Comparison of ENCODE assay signal across 25 mouse cellular contexts in genomic region chr2:122608820-122609219, GRCm38 (mm10). TPM values are rescaled to one million over a fixed set of nuclear protein-coding genes. Genes with fewer than 3 reads are reported as not detected.
DNase-seq lines count a peak whose midpoint lies in the region; ATAC-seq and TF ChIP-seq lines count a peak whose summit lies in the region.
"Had no signal": no experiment of that assay in that cellular context is flagged by ENCODE, and none has a peak within 500 bp of the region (broad histone marks: within the 10 kb centered on the region; RNA-seq: fewer than 3 reads in every experiment).

No protein-coding gene starts in this region.

- no peaks in the 10 kb centered on the region for H3K9me3 ChIP-seq in liver, postnatal 0 days (ENCODE audit: low read length)
- H3K9me3 ChIP-seq: embryonic facial prominence, embryonic 12.5 days; forebrain, embryonic 12.5 days; heart, embryonic 15.5 days; hindbrain, embryonic 15.5 days; limb, embryonic 10.5 days; midbrain, embryonic 10.5 days had no signal

- no peak for ATAC-seq in liver, postnatal 0 days
- ATAC-seq: intestine, postnatal 0 days; lung, postnatal 0 days; midbrain, embryonic 16.5 days had no signal

- H3K27ac ChIP-seq in kidney, adult 2 months (ENCODE audit: insufficient read depth, low read depth, low read length), result peak overlapping the region; percentile 44
- no peak overlapping the region for H3K27ac ChIP-seq in liver, adult 2 months (replicated peaks; ENCODE audit: insufficient read depth, low read depth, low read length)
- H3K27ac ChIP-seq in liver, postnatal 0 days (ENCODE audit: low read depth), result no peak overlapping the region
- H3K27ac ChIP-seq: embryonic facial prominence, embryonic 12.5 days; forebrain, embryonic 12.5 days; heart, embryonic 15.5 days; hindbrain, embryonic 15.5 days; limb, embryonic 10.5 days; midbrain, embryonic 10.5 days had no signal

- no peak overlapping the region for H3K4me2 ChIP-seq in liver, postnatal 0 days (ENCODE audit: low read depth, low read length)
- H3K4me2 ChIP-seq: embryonic facial prominence, embryonic 12.5 days; forebrain, embryonic 12.5 days; heart, embryonic 15.5 days had no signal

- WGBS in kidney, adult 2 months, result 59% methylated on average over 9 of the region's 9 CpGs
- 74% methylated on average over 9 of the region's 9 CpGs for WGBS in liver, adult 2 months
- 74% methylated on average over 9 of the region's 9 CpGs for WGBS in liver, postnatal 0 days (ENCODE audit: insufficient replicate concordance)

- TF ChIP-seq POLR2A in kidney, adult 2 months (IDR thresholded peaks at IDR 0.05; ENCODE audit: low read depth, low read length), result no peak
- TF ChIP-seq POLR2A in liver, adult 2 months (IDR thresholded peaks at IDR 0.05; ENCODE audit: extremely low read depth, insufficient read depth, low read length), result no peak

- H3K27me3 ChIP-seq in kidney, adult 2 months (replicated peaks; ENCODE audit: control insufficient read depth, insufficient read depth, low read length), result no peaks in the 10 kb centered on the region
- H3K27me3 ChIP-seq in liver, adult 2 months (ENCODE audit: control insufficient read depth, insufficient read depth, low read length), result peaks cover 2% of the 10 kb centered on the region; the same call in 1 of the 2 replicates
- H3K27me3 ChIP-seq in liver, postnatal 0 days (ENCODE audit: insufficient read depth, low read length), result peaks cover 6% of the 10 kb centered on the region; the same call in 1 of the 2 replicates
- H3K27me3 ChIP-seq: hindbrain, embryonic 15.5 days had no signal

- H3K79me2 ChIP-seq in liver, adult 2 months (ENCODE audit: control insufficient read depth, insufficient read depth, low read length), result no peaks in the 10 kb centered on the region

- TF ChIP-seq EP300 in liver, postnatal 0 days (IDR thresholded peaks at IDR 0.05; ENCODE audit: low read depth), result no peak

- no peaks in the 10 kb centered on the region; the same call in none of the 2 replicates for H3K36me3 ChIP-seq in kidney, adult 2 months (ENCODE audit: control insufficient read depth, insufficient read depth, low read length)
- H3K36me3 ChIP-seq in liver, adult 2 months (ENCODE audit: control insufficient read depth, insufficient read depth, low read length), result no peaks in the 10 kb centered on the region
- no peaks in the 10 kb centered on the region for H3K36me3 ChIP-seq in liver, postnatal 0 days (replicated peaks; ENCODE audit: insufficient read depth, low read length)
- H3K36me3 ChIP-seq: embryonic facial prominence, embryonic 12.5 days; forebrain, embryonic 12.5 days; heart, embryonic 15.5 days; hindbrain, embryonic 15.5 days; limb, embryonic 10.5 days; midbrain, embryonic 10.5 days had no signal

- H3K9ac ChIP-seq in liver, adult 2 months (ENCODE audit: low read depth, low read length), result no peak overlapping the region
- H3K9ac ChIP-seq in liver, postnatal 0 days (replicated peaks), result no peak overlapping the region
- H3K9ac ChIP-seq: embryonic facial prominence, embryonic 12.5 days; forebrain, embryonic 12.5 days; heart, embryonic 15.5 days; hindbrain, embryonic 15.5 days had no signal

- H3K4me1 ChIP-seq in kidney, adult 2 months (ENCODE audit: control insufficient read depth, insufficient read depth, low read length), result peaks cover 2% of the 10 kb centered on the region; the same call in 1 of the 2 replicates
- no peaks in the 10 kb centered on the region for H3K4me1 ChIP-seq in liver, adult 2 months (ENCODE audit: control insufficient read depth, insufficient read depth, low read length)
- peaks cover 5% of the 10 kb centered on the region for H3K4me1 ChIP-seq in liver, postnatal 0 days (ENCODE audit: insufficient read depth)
- H3K4me1 ChIP-seq: embryonic facial prominence, embryonic 12.5 days had no signal

- peak; percentile 49 for DNase-seq in kidney, adult 2 months
- DNase-seq in kidney, postnatal 4 days, result no peak
- no peak for DNase-seq in liver, adult 2 months (ENCODE audit: extremely low read depth, low read depth, low spot score)
- no peak for DNase-seq in liver, postnatal 0 days
- DNase-seq in NIH3T3 (ENCODE audit: low read depth), result peak; percentile 21
- DNase-seq in testis, postnatal 14 days (ENCODE audit: low spot score), result peak; percentile 19
- DNase-seq in adrenal gland, adult 18-20 months (ENCODE audit: low spot score in 2 of 2), result no peak
- DNase-seq: adrenal gland, postnatal 10 days; cerebellum, adult 18-20 months; cerebellum, postnatal 14 days; gastrocnemius, postnatal 25 days; heart, postnatal 4 days; layer of hippocampus, adult 9-11 months; liver; thymus, adult 18-20 months; thymus, postnatal 36 days had no signal

- H3K4me3 ChIP-seq in kidney, adult 2 months (ENCODE audit: insufficient read depth, low read depth, low read length), result peak overlapping the region; percentile 44
- H3K4me3 ChIP-seq in liver, adult 2 months (ENCODE audit: insufficient read depth, low read depth, low read length), result peak overlapping the region; percentile 23; the same call in 1 of the 2 replicates
- no peak overlapping the region for H3K4me3 ChIP-seq in liver, postnatal 0 days (ENCODE audit: low read depth, low read length)
- H3K4me3 ChIP-seq: embryonic facial prominence, embryonic 12.5 days; forebrain, embryonic 12.5 days; heart, embryonic 15.5 days; hindbrain, embryonic 15.5 days; limb, embryonic 10.5 days; midbrain, embryonic 10.5 days had no signal

- no peak for TF ChIP-seq CTCF in kidney, adult 2 months (conservative IDR thresholded peaks at IDR 0.05; ENCODE audit: insufficient read depth, insufficient read length, low read depth, low read length)
- no peak for TF ChIP-seq CTCF in liver, adult 2 months (IDR thresholded peaks at IDR 0.05; ENCODE audit: low read depth, low read length)
- no peak for TF ChIP-seq CTCF in liver, postnatal 0 days (IDR thresholded peaks at IDR 0.05; ENCODE audit: low read depth)

RNA-seq across cellular contexts. Expression of gene Gatm, which starts 2.3 kb away (rescaled TPM):
- polyA plus RNA-seq in kidney, adult 2 months (2012; rRNA removed), result 1,128 and 1,147 TPM in 2 replicates
- total RNA-seq in liver, adult 2 months (2014; rRNA removed), result 11.9 and 13.6 TPM in 2 replicates
- 3.2 and 9.9 TPM in 2 replicates for polyA plus RNA-seq in liver, adult 2 months (2012; rRNA removed)
- polyA plus RNA-seq in liver, postnatal 0 days (2015; fragmentation: Nextera tagmentation; extraction: Ambion mirVana), result 28.0 and 30.6 TPM in 2 replicates
- total RNA-seq in adrenal gland, adult 18-20 months (2021), result 1 to 10 TPM; 5.5 to 6.1 TPM

RNA-seq across cellular contexts. Expression of gene AA467197, which starts 28.0 kb away (rescaled TPM):
- polyA plus RNA-seq in kidney, adult 2 months (2012; rRNA removed), result 0.19 and 0.24 TPM in 2 replicates
- not detected in 2 replicates for total RNA-seq in liver, adult 2 months (2014; rRNA removed)
- not detected in 2 replicates for polyA plus RNA-seq in liver, adult 2 months (2012; rRNA removed)
- 6.0 and 6.8 TPM in 2 replicates for polyA plus RNA-seq in liver, postnatal 0 days (2015; fragmentation: Nextera tagmentation; extraction: Ambion mirVana)
- 1 to 10 TPM; 1.2 to 3.2 TPM for total RNA-seq in adrenal gland, adult 18-20 months (2021)
- total RNA-seq: gastrocnemius, postnatal 25 days had no signal
- polyA plus RNA-seq: midbrain, embryonic 16.5 days had no signal

Comparison
In these comparisons a context has a peak if more than half of its experiments do, and no peak if none do; other contexts are left out.
1. DNase-seq: peak in kidney, adult 2 months (single experiment), NIH3T3 (single experiment) and testis, postnatal 14 days (single experiment); none in kidney, postnatal 4 days (0 of 2), liver, adult 2 months (single experiment), liver, postnatal 0 days (single experiment) and adrenal gland, adult 18-20 months (0 of 2).
2. RNA of gene Gatm, which starts 2.3 kb away (polyA plus RNA-seq): 1,128 to 1,147 TPM in kidney, adult 2 months; 28.0 to 30.6 TPM in liver, postnatal 0 days and 3.2 to 9.9 TPM in liver, adult 2 months; every median in the first group is over 10 times any median in the second.